Mouse (Mus musculus): ENCODE results near the gene Timm23.

DNA sequence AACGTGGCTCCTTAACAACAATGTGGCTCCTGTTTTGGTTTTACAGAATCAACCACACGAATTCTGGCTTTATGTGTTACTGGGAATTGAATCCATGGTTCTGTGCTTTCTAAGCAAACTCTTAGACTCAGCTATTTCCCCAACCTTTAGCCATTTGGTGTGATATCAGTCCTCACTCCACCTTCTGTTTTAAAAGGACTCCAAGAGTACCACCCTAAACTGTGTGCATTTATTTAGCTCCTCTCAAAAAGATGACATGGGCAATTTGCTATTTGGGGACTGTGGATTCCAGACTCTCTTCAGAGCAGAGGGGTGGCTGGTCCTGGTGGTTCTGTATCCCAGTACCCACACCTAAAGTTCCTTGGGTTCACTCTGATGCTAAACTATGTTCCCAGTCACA, 55.1 kb downstream of the Timm23 start:
- TF ChIP-seq CTCF (IDR thresholded peaks at IDR 0.05; ENCODE audit: low read depth) (no peak), EP300 (IDR thresholded peaks at IDR 0.05; ENCODE audit: low read depth) (no peak)
